Mouse (Mus musculus): ENCODE data around the gene Clcf1.
A peak's percentile ranks its signal among the peaks of the same experiment; 100 is the strongest.

Clcf1 gene

DNA sequence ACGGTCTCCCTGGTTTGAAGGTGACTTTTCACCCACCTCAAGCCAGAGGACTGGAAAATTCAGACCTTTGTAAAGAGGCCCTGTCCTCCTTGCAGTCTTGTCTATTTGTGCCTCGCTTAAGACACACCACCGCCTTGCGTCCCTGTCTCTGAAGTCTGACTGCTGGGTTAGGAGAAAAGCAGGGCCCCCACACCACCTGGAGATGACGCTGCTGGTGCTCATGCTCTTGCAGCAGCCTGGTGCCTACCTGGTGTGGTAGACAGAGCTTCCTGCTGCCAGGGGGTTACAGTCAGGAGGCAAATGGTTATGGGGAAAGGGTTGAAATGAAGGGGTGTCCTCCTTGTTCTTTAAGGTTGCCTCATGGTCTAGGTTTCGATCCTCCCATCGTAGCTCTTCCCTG is 40.2 kb downstream of the Clcf1 start:
- no peak for DNase-seq (ENCODE audit: low read depth, low spot score)

- no peak for DNase-seq (ENCODE audit: low read depth, low spot score)
These were observed 41.6 kb downstream of the Clcf1 start for GRCm38 (mm10) chr19:4255583-4256162.

GRCm38 (mm10) chr19:4257216-4257896 is 43.3 kb downstream of the Clcf1 start:
- peak; percentile 91 for DNase-seq (ENCODE audit: low read depth, low spot score)

DNA sequence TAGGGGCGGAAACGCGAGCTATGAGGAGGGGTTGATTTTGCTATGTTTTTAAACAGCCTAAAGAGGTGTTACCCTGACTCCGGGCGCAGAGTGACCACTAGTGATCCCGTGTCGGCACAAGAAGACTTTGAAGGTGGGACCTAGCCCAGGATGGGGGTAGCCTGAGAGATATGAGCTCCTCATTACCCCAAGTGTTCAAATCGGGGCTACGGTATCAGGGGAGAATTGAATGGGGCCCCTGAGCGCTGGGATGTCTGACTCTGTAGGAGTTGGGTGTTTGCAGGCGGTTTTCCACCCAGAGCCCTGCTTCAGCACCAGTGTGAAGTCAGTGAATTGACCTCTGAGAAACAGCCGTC is 43.8 kb downstream of the Clcf1 start:
- DNase-seq (ENCODE audit: low read depth, low spot score) = no peak

DNA sequence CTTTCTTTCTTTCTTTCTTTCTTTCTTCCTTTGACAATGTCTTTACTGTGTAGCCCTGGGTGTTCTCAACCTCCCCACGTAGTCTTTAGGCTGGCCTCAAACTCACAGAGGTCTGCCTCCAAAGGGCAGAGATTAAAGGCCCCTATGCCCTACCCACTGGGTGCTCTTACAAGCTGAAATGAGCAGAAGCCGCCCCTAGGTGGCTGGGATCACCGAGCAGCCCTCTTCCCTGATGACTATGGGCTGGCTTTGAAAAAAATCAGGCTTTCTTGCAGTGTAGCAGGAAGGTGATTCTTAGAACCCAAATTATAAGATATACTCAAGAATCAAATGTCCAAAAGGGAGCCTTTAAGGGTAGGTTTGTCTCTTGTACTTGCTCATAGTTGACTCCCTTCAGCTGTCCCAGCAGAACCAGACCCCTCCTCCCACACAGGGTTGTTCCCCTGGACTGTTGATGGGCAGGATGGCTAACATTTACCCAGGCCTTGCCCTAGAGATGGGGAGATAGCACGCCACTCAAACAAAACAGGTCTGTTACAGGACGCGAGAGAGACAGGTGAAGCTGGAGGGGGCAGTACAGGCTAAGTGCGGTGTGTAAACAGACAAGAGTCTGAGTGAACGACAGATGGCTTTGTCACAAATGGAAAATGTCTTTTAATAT is 47.1 kb downstream of the Clcf1 start:
- DNase-seq (ENCODE audit: low read depth, low spot score) = no peak

GRCm38 (mm10) chr19:4262756-4263155 is 48.7 kb downstream of the Clcf1 start:
- no peak for DNase-seq (ENCODE audit: low read depth, low spot score)

GRCm38 (mm10) chr19:4263702-4264101 is 49.7 kb downstream of the Clcf1 start:
- no peak for DNase-seq (ENCODE audit: low read depth, low spot score)

DNA sequence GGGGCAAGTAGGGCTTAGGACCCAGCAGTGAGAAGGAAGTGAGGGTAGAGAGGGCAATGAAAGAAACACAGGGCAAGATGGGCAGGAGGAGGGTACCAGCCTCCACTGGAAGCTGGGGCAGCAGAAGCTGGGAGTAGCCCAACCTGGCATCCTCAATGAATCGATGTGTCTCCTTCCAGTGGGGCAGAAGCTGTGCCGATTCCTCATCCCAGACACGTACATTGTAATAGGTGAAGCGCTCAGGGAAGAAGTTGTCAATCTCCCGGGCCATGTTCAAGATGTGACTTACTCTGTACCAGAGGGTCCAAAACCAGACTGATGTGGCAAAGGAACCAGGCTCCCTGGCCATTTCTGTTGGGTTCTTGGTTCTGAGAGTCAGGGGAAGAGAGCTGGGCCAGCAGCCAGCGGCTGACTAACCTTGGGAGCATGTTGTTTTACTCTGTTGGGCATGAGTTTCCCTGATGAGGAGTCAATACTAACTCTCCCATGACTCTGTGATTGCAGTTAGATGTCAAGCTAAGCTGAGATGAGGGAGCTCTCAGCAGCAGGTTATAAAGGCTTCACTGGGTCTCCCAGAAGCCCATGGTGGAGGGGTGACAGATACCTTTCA is 50.2 kb downstream of the Clcf1 start:
- no peak for DNase-seq (ENCODE audit: low read depth, low spot score)

DNA sequence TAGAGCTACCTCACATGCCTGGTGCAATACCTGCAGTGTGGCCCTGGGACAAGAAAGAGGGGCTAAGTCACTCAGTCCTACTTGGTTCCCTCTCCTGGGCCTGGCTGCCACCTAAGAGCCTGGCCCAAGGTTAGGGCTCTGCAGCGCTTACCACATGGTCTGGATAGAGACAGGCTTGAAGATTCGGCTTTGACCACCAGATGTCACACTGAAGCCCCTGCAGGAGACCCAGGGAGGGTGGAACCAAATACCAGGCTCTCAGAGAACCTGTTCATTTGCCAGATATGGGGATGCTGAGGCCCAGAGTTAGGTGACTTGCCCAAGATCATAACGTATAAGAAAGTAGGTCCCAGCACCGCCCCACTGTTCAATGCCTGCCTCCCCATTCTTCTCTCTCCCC is 51.9 kb downstream of the Clcf1 start:
- DNase-seq (ENCODE audit: low read depth, low spot score) = no peak

DNA sequence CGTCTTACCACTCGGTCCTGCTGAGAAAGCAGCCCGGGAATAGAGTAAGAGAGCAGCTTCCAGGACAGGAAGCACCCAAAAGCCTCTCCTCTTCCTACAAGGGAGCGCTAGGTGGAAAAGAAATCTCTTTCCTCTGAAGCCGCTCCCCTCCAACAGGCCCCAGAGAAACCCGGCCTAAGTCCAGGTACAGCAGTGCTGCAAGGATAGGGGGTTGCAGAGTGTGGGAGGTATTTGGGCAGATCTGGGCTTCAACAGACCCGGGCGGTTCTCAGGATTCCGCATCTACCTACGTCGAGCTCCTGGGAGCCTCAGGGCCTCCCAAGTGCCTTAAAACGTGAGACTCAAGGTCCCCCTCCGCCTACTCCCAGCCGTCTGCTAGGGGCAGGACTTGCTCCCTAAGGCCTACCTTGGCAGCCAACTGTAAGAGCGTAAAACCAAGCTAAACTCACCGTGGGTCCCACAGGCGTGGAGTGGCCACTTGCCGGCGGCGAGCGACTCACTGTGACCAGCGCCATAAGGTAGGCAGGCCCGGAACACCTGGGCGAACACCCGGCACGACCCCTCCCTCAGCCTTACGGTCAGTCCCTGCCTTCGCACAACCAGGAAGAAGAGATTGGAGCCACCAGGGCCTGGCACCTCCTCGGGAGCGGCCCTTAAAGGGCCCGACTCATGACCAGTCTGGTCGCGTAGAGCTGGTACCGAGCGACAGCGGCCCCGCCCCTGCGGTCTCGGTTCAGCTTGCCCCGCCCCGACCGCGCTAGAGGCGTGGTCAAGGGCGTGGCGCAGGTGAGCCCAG is 54.7 kb downstream of the Clcf1 start, which contains the start of gene Ssh3:
Ssh3 (minus strand) TSS at position 615 of the 796 bp plus-strand sequence.
- DNase-seq (ENCODE audit: low read depth, low spot score) = peak; percentile 52

- no peak for DNase-seq (ENCODE audit: low read depth, low spot score)
These were observed 56.1 kb downstream of the Clcf1 start for GRCm38 (mm10) chr19:4270187-4270586.

GRCm38 (mm10) chr19:4270972-4271371 is 56.9 kb downstream of the Clcf1 start:
- no peak for DNase-seq (ENCODE audit: low read depth, low spot score)

Measured in telencephalon, adult 2 months (tissue).